Mouse (Mus musculus) midbrain, embryonic 13.5 days (tissue): ENCODE results near the gene Stab2. TPM values are rescaled to one million over a fixed set of nuclear protein-coding genes. Genes with fewer than 3 reads are reported as not detected.

ENCODE experiments used
- ATAC-seq: fragments of 200-750 bp; cut with Nextera tagmentation; 2 replicates; pipeline ENCODE4 v1.8.0; 2017; ENCODE audit warnings: mild to moderate bottlenecking, moderate TSS enrichment, moderate library complexity
- H3K27ac ChIP-seq: fragments of 300-500 bp; sonication (generic); 2 replicates; pipeline ENCODE4 v1.5.1; 2015; ENCODE audit warnings: inconsistent platforms, mild to moderate bottlenecking, moderate library complexity
- H3K27me3 ChIP-seq: fragments of 300-500 bp; sonication (generic); 2 replicates; pipeline ENCODE4 v1.6.1; 2015; ENCODE audit warnings: mild to moderate bottlenecking, inconsistent platforms
- H3K36me3 ChIP-seq: fragments of 300-500 bp; sonication (generic); 2 replicates; pipeline ENCODE4 v1.6.1; 2015; ENCODE audit warnings: mild to moderate bottlenecking, inconsistent platforms
- H3K4me1 ChIP-seq: fragments of 300-500 bp; sonication (generic); replicated peaks from 2 replicates; pipeline ENCODE4 v1.6.1; 2015; ENCODE audit warnings: inconsistent platforms
- H3K4me2 ChIP-seq: fragments of 300-500 bp; sonication (generic); replicated peaks from 2 replicates; pipeline ENCODE4 v1.6.1; 2015; ENCODE audit warnings: moderate library complexity, mild to moderate bottlenecking, inconsistent platforms
- H3K4me3 ChIP-seq: fragments of 300-500 bp; sonication (generic); replicated peaks from 2 replicates; pipeline ENCODE4 v1.5.1; 2015; ENCODE audit warnings: mild to moderate bottlenecking, inconsistent platforms
- H3K9ac ChIP-seq: fragments of 300-500 bp; sonication (generic); replicated peaks from 2 replicates; pipeline ENCODE4 v1.6.1; 2015; ENCODE audit warnings: mild to moderate bottlenecking, inconsistent platforms
- H3K9me3 ChIP-seq: fragments of 300-500 bp; sonication (generic); 2 replicates; pipeline ENCODE4 v1.6.1; 2016; ENCODE audit warnings: mild to moderate bottlenecking, inconsistent platforms
- WGBS: fragments of 180-500 bp; shearing (Covaris S2); methylation state at CpG from one replicate; pipeline ENCODE4 v1.1.7; 2015; 5-methylcytosine and 5-hydroxymethylcytosine counted together
- polyA plus RNA-seq: library from polyadenylated mRNA; unstranded; fragments of >200 nt; fragmentation: Nextera tagmentation; extraction: Ambion mirVana; gene quantifications from 2 replicates; pipeline ENCODE4 v1.2.1, GENCODE M21; 2015

The Stab2 gene
- polyA plus RNA-seq, 1 experiment from 2014 or later, result 0.04 TPM

GRCm38 (mm10) chr10:86842659-86843058 lies 165.2 kb downstream of the Stab2 start:
- Histone ChIP-seq H3K4me3 (no peak overlapping the region), H3K9ac (no peak overlapping the region), H3K9me3 (no peaks in the 10 kb centered on the region), H3K36me3 (no peaks in the 10 kb centered on the region), H3K27ac (no peak overlapping the region), H3K27me3 (no peaks in the 10 kb centered on the region), H3K4me2 (no peak overlapping the region), H3K4me1 (no peaks in the 10 kb centered on the region)
- WGBS, result 85% methylated on average over 5 of the region's 5 CpGs
- ATAC-seq, result no peak

- no peak overlapping the region for H3K27ac ChIP-seq
- no peaks in the 10 kb centered on the region for H3K27me3 ChIP-seq
- H3K36me3 ChIP-seq, result peaks cover 10% of the 10 kb centered on the region
- 93% methylated on average over 6 of the region's 6 CpGs for WGBS
- no peaks in the 10 kb centered on the region for H3K9me3 ChIP-seq
- no peak overlapping the region for H3K4me2 ChIP-seq
- H3K4me1 ChIP-seq, result no peaks in the 10 kb centered on the region
- no peak overlapping the region for H3K4me3 ChIP-seq
- ATAC-seq, result no peak
- H3K9ac ChIP-seq, result no peak overlapping the region
Measured at GRCm38 (mm10) chr10:86838827-86839226, 169.0 kb downstream of the Stab2 start.

GRCm38 (mm10) chr10:86836784-86837183 lies 171.0 kb downstream of the Stab2 start:
- H3K36me3 ChIP-seq, result peaks cover 10% of the 10 kb centered on the region
- WGBS, result 80% methylated on average over 4 of the region's 4 CpGs
- ATAC-seq, result no peak

GRCm38 (mm10) chr10:86829515-86829914 lies 178.3 kb downstream of the Stab2 start:
- H3K4me1 ChIP-seq, result no peaks in the 10 kb centered on the region
- no peak overlapping the region for H3K27ac ChIP-seq
- ATAC-seq, result no peak
- no peak overlapping the region for H3K4me3 ChIP-seq
- no peak overlapping the region for H3K9ac ChIP-seq
- H3K4me2 ChIP-seq, result no peak overlapping the region
- no peaks in the 10 kb centered on the region for H3K27me3 ChIP-seq
- 87% methylated on average over 2 of the region's 2 CpGs for WGBS
- H3K36me3 ChIP-seq, result peaks cover 22% of the 10 kb centered on the region
- no peaks in the 10 kb centered on the region for H3K9me3 ChIP-seq

More at GRCm38 (mm10) chr10:86836784-86837183, 171.0 kb downstream of the Stab2 start:
- no peaks in the 10 kb centered on the region for H3K27me3 ChIP-seq
- no peak overlapping the region for H3K27ac ChIP-seq
- H3K4me3 ChIP-seq, result no peak overlapping the region
- no peaks in the 10 kb centered on the region for H3K9me3 ChIP-seq
- no peak overlapping the region for H3K4me2 ChIP-seq
- H3K4me1 ChIP-seq, result no peaks in the 10 kb centered on the region
- no peak overlapping the region for H3K9ac ChIP-seq

GRCm38 (mm10) chr10:86828221-86829135 lies 179.3 kb downstream of the Stab2 start:
- H3K9ac ChIP-seq, result no peak overlapping the region
- no peaks in the 10 kb centered on the region for H3K4me1 ChIP-seq
- no peak overlapping the region for H3K4me3 ChIP-seq
- WGBS, result 86% methylated on average over 15 of the region's 15 CpGs
- H3K9me3 ChIP-seq, result no peaks in the 10 kb centered on the region
- H3K4me2 ChIP-seq, result no peak overlapping the region
- no peaks in the 10 kb centered on the region for H3K27me3 ChIP-seq
- peaks cover 21% of the 10 kb centered on the region for H3K36me3 ChIP-seq
- no peak overlapping the region for H3K27ac ChIP-seq
- no peak for ATAC-seq

GRCm38 (mm10) chr10:86826929-86827328 lies 180.9 kb downstream of the Stab2 start:
- Histone ChIP-seq H3K4me2 (no peak overlapping the region), H3K36me3 (peaks cover 27% of the 10 kb centered on the region), H3K27me3 (no peaks in the 10 kb centered on the region), H3K27ac (no peak overlapping the region), H3K9me3 (no peaks in the 10 kb centered on the region), H3K4me3 (no peak overlapping the region), H3K9ac (no peak overlapping the region), H3K4me1 (no peaks in the 10 kb centered on the region)
- 89% methylated on average over 3 of the region's 3 CpGs for WGBS
- no peak for ATAC-seq

- WGBS, result 94% methylated on average over 10 of the region's 10 CpGs
- H3K36me3 ChIP-seq, result peaks cover 36% of the 10 kb centered on the region
- H3K4me1 ChIP-seq, result no peaks in the 10 kb centered on the region
- no peak overlapping the region for H3K4me2 ChIP-seq
- no peaks in the 10 kb centered on the region for H3K9me3 ChIP-seq
- no peak overlapping the region for H3K27ac ChIP-seq
- no peak overlapping the region for H3K9ac ChIP-seq
- no peaks in the 10 kb centered on the region for H3K27me3 ChIP-seq
- no peak overlapping the region for H3K4me3 ChIP-seq
- no peak for ATAC-seq
Measured at GRCm38 (mm10) chr10:86825871-86826522, 181.8 kb downstream of the Stab2 start.

GRCm38 (mm10) chr10:86824871-86825270 lies 183.0 kb downstream of the Stab2 start:
- Histone ChIP-seq H3K4me3 (no peak overlapping the region), H3K27me3 (no peaks in the 10 kb centered on the region), H3K9ac (no peak overlapping the region), H3K36me3 (peaks cover 37% of the 10 kb centered on the region), H3K4me1 (peaks cover 7% of the 10 kb centered on the region), H3K4me2 (no peak overlapping the region), H3K27ac (no peak overlapping the region), H3K9me3 (no peaks in the 10 kb centered on the region)
- no peak for ATAC-seq
- WGBS, result 83% methylated on average over 14 of the region's 14 CpGs

- ATAC-seq, result no peak
- H3K36me3 ChIP-seq, result peaks cover 33% of the 10 kb centered on the region
- 84% methylated on average over 6 of the region's 6 CpGs for WGBS
Measured at GRCm38 (mm10) chr10:86824093-86824492, 183.7 kb downstream of the Stab2 start.

GRCm38 (mm10) chr10:86821014-86821413 lies 186.8 kb downstream of the Stab2 start:
- Histone ChIP-seq H3K4me1 (peaks cover 15% of the 10 kb centered on the region), H3K27me3 (no peaks in the 10 kb centered on the region), H3K9ac (no peak overlapping the region), H3K4me3 (no peak overlapping the region), H3K4me2 (no peak overlapping the region), H3K9me3 (no peaks in the 10 kb centered on the region), H3K36me3 (peaks cover 34% of the 10 kb centered on the region; the same call in 1 of the 2 replicates), H3K27ac (no peak overlapping the region)
- no peak for ATAC-seq
- WGBS, result 93% methylated on average over 7 of the region's 7 CpGs

More at GRCm38 (mm10) chr10:86824093-86824492, 183.7 kb downstream of the Stab2 start:
- Histone ChIP-seq H3K27ac (no peak overlapping the region), H3K4me3 (no peak overlapping the region), H3K9me3 (no peaks in the 10 kb centered on the region), H3K27me3 (no peaks in the 10 kb centered on the region), H3K4me1 (peaks cover 15% of the 10 kb centered on the region), H3K4me2 (no peak overlapping the region), H3K9ac (no peak overlapping the region)

- no peak overlapping the region for H3K4me2 ChIP-seq
- WGBS, result 30% methylated on average over 8 of the region's 8 CpGs
- H3K4me1 ChIP-seq, result peaks cover 15% of the 10 kb centered on the region
- H3K27me3 ChIP-seq, result no peaks in the 10 kb centered on the region
- peak; percentile 80 for ATAC-seq
- peaks cover 28% of the 10 kb centered on the region; the same call in 1 of the 2 replicates for H3K36me3 ChIP-seq
- H3K9me3 ChIP-seq, result no peaks in the 10 kb centered on the region
- H3K9ac ChIP-seq, result peak overlapping the region; percentile 14; the same call in 1 of the 2 replicates
- no peak overlapping the region for H3K4me3 ChIP-seq
- H3K27ac ChIP-seq, result peak overlapping the region; percentile 42
Measured at GRCm38 (mm10) chr10:86819649-86820165, 188.1 kb downstream of the Stab2 start.

- ATAC-seq, result no peak
- peaks cover 10% of the 10 kb centered on the region for H3K4me1 ChIP-seq
- peaks cover 4% of the 10 kb centered on the region; the same call in 1 of the 2 replicates for H3K36me3 ChIP-seq
- no peaks in the 10 kb centered on the region for H3K27me3 ChIP-seq
- H3K4me2 ChIP-seq, result no peak overlapping the region
- H3K9ac ChIP-seq, result no peak overlapping the region
- WGBS, result 89% methylated on average over 7 of the region's 7 CpGs
- no peak overlapping the region for H3K27ac ChIP-seq
- H3K9me3 ChIP-seq, result no peaks in the 10 kb centered on the region
- no peak overlapping the region for H3K4me3 ChIP-seq
Measured at GRCm38 (mm10) chr10:86815133-86815532, 192.7 kb downstream of the Stab2 start.
